Mouse (Mus musculus): ENCODE measurements around the gene Pou1f1. TPM values are rescaled to one million over a fixed set of nuclear protein-coding genes. Genes with fewer than 3 reads are reported as not detected.

The Pou1f1 gene
- not detected in 2 replicates for polyA plus RNA-seq (2012; rRNA removed)

GRCm38 (mm10) chr16:65520211-65520610 lies at the start of gene Pou1f1:
Gene Pou1f1, plus strand, starts transcription at chr16:65520511.
- no peak for DNase-seq (ENCODE audit: low read depth, low spot score)
- WGBS: 62% methylated on average over 6 of the region's 6 CpGs

- no peak for DNase-seq (ENCODE audit: low read depth, low spot score)
- WGBS: 49% methylated on average over 4 of the region's 4 CpGs
Measured at GRCm38 (mm10) chr16:65470650-65471049, 49.7 kb upstream of the Pou1f1 start.

DNA sequence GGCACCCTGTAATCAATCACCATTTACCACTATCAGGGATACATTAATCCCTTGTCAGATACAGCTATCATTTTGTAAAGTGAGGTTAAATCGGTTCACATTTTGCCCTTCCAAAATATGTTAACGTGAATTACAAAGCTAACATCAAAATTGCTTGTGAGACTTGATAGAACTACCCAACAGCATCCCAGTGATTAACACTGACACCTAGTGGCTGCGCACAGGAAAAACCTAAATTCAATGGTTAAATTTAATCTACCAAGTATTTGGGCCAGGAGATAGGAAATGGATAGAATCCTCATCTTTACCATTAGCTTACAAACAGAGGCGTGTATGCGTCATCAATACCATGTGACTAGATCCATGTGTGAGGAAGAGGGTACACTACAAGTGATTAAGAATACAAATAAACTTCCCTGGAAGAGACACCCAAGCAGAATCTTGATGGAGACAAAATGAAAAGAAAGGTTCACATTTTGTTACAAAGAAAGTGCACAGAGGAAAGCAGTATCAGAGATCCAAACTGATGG lies 47.8 kb upstream of the Pou1f1 start:
- WGBS: 15% methylated on average over 5 of the region's 5 CpGs
- no peak for DNase-seq (ENCODE audit: low read depth, low spot score)

GRCm38 (mm10) chr16:65485726-65486125 lies 34.6 kb upstream of the Pou1f1 start:
- no peak for DNase-seq (ENCODE audit: low read depth, low spot score)
- WGBS: 83% methylated on average over 6 of the region's 6 CpGs

GRCm38 (mm10) chr16:65496030-65496429 lies 24.3 kb upstream of the Pou1f1 start:
- no peak for DNase-seq (ENCODE audit: low read depth, low spot score)
- 66% methylated on average over 5 of the region's 5 CpGs for WGBS

DNA sequence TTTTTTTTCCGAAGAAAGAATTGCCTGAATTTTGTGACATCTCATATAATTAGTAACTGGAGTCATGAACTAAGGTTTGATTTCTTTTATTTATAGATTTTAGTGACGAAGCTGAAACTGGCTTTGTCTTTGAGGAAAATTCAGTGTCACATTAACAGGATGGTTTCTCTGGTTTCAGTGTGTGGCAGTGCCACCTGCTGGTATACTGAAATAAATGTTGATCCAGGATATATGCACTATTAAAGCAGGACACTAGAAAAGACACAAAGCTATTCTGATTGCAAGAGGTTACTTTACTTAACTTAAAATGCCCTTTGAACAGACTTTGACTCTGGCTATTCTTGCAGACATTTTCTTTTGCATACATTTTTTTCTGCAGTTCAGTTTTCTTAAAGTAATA lies 23.3 kb upstream of the Pou1f1 start:
- WGBS: 31% methylated on average over 2 of the region's 2 CpGs
- no peak for DNase-seq (ENCODE audit: low read depth, low spot score)

GRCm38 (mm10) chr16:65514223-65514622 lies 6.1 kb upstream of the Pou1f1 start:
- 71% methylated on average over 7 of the region's 7 CpGs for WGBS
- DNase-seq (ENCODE audit: low read depth, low spot score): no peak

DNA sequence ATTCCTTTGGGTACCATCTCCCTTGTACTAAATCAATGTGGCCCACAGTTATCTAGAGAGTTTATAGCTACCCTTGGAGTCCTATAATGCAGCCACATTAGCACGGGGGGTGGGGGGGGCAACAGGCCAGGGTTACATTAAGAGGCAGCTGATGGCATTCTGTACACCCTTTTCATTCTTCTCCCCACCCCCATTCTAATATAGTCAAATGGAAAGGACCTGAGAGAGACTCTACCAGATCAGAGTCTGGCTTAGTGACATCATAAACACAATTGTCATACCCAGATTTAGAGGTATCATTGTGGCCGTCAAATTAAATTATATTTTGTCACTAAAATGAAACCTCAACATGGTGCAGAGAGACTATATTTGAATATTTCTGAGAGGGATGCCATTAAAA lies 5.7 kb downstream of the Pou1f1 start:
- no peak for DNase-seq (ENCODE audit: low read depth, low spot score)
- 79% methylated on average over 2 of the region's 2 CpGs for WGBS

DNA sequence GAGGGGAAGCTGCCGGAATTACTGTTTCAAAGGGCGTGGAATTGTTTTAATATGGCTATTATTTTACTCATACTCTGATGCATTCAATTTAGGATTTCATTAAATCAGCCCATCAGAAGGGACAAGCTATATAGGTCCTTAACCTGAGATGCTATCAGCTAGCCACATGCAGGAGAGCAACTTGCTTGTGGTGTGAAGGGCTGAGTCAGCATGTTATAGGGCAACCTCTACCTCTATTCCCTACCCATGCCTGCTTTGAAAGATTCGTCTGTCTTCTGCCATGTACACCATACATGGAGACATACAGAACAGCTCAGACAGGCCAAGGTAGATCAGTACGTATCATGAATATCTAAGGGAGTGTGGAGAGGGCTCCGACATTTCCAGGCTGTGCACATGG lies 6.4 kb downstream of the Pou1f1 start:
- WGBS: 79% methylated on average over 5 of the region's 5 CpGs
- DNase-seq (ENCODE audit: low read depth, low spot score): no peak

GRCm38 (mm10) chr16:65529589-65529988 lies 9.3 kb downstream of the Pou1f1 start:
- no peak for DNase-seq (ENCODE audit: low read depth, low spot score)
- 19% methylated on average over 5 of the region's 5 CpGs for WGBS

DNA sequence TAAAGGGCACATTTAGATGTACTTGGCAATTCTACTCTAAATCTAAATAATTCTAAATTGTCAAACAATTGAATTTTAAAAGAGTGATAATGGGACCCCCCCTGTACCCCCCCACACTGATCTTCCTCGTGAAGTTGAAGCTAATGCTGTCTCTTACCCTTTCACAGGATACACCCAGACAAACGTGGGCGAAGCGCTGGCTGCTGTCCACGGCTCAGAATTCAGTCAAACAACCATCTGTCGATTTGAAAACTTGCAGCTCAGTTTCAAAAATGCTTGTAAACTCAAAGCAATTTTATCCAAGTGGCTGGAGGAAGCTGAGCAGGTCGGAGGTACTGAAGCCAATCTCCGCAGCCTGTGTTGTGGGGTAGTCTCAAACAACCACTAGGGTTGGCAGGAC lies 11.4 kb downstream of the Pou1f1 start:
- 51% methylated on average over 8 of the region's 8 CpGs for WGBS
- no peak for DNase-seq (ENCODE audit: low read depth, low spot score)

GRCm38 (mm10) chr16:65533315-65533999 lies 13.1 kb downstream of the Pou1f1 start:
- peak; percentile 14 for DNase-seq (ENCODE audit: low read depth, low spot score)
- 33% methylated on average over 12 of the region's 12 CpGs for WGBS

GRCm38 (mm10) chr16:65543676-65544293 lies 23.5 kb downstream of the Pou1f1 start:
- 68% methylated on average over 11 of the region's 11 CpGs for WGBS
- no peak for DNase-seq (ENCODE audit: low read depth, low spot score)

DNA sequence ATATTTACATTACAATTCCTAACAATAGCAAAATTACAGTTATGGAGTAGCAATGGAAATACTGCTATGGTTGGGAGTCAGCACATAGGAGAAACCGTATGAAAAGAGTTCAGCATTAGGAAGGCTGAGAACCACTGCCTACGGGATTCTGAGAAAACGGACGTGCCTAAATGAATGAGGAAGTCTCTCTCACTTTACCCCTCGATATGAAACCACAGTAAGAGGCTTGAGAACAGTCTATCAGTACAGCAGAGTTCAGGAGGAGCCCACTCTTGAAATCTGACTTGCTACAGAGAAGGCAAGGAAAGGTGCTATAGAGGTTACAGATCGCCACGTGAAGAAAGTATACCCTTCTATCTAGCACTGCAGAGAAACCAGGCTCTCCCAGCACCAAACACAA lies 28.6 kb downstream of the Pou1f1 start:
- no peak for DNase-seq (ENCODE audit: low read depth, low spot score)
- 75% methylated on average over 7 of the region's 7 CpGs for WGBS

DNA sequence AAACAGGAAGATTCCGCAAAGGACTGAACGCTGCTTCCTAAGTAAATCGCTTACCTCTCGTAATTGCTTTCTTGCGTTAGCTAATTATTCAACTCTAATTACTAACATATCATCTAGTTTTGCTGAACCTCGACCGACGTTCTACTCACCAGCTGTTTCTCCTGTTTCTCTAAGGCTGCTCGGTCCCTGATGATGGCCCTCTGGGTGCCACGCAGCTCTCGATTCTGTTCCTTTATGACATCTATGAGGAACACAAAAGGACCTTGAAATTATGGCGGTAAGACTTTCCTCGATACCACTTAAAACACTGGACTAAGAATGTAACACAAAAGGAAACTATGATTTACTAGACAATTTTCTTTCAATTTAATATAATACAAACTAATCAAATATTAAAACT lies 30.5 kb downstream of the Pou1f1 start:
- 91% methylated on average over 13 of the region's 13 CpGs for WGBS
- no peak for DNase-seq (ENCODE audit: low read depth, low spot score)

GRCm38 (mm10) chr16:65554267-65554666 lies 34.0 kb downstream of the Pou1f1 start:
- DNase-seq (ENCODE audit: low read depth, low spot score): no peak
- WGBS: 85% methylated on average over 5 of the region's 5 CpGs

- DNase-seq (ENCODE audit: low read depth, low spot score): no peak
- 72% methylated on average over 5 of the region's 5 CpGs for WGBS
Measured at GRCm38 (mm10) chr16:65557369-65557768, 37.1 kb downstream of the Pou1f1 start.

- 28% methylated on average over 2 of the region's 2 CpGs for WGBS
- no peak for DNase-seq (ENCODE audit: low read depth, low spot score)
Measured at GRCm38 (mm10) chr16:65559591-65559990, 39.3 kb downstream of the Pou1f1 start.

- WGBS: 3% methylated on average over 8 of the region's 8 CpGs
- DNase-seq (ENCODE audit: low read depth, low spot score): no peak
Measured at GRCm38 (mm10) chr16:65560996-65561962, 41.0 kb downstream of the Pou1f1 start.
